Mouse (Mus musculus): Measurements from ENCODE around the gene Ajuba.
"Not testable (repeated sequence)": the region's sequence is repeated elsewhere in the genome, so short reads cannot be mapped to it uniquely, and the experiment has no call there.

- not testable (repeated sequence) for TF ChIP-seq GATA1 (IDR thresholded peaks at IDR 0.05; ENCODE audit: borderline replicate concordance, low read length); FLI1 (IDR thresholded peaks at IDR 0.05; ENCODE audit: low read length)
Observed at GRCm38 (mm10) chr14:54614130-54614529, 36.8 kb upstream of the Ajuba start.
